Mouse (Mus musculus) forebrain, embryonic 16.5 days (tissue): Measurements from ENCODE around the gene Mapk6. TPM values are rescaled to one million over a fixed set of nuclear protein-coding genes. Genes with fewer than 3 reads are reported as not detected.
"Not testable (repeated sequence)": the region's sequence is repeated elsewhere in the genome, so short reads cannot be mapped to it uniquely, and the experiment has no call there.

ENCODE experiments used
- ATAC-seq: fragments of 200-750 bp; cut with Nextera tagmentation; 2 replicates; pipeline ENCODE4 v1.8.0; 2017; ENCODE audit warnings: mild to moderate bottlenecking, moderate library complexity
- H3K27ac ChIP-seq: fragments of 300-500 bp; sonication (generic); 2 replicates; pipeline ENCODE4 v1.5.1; 2014; ENCODE audit warnings: low read length, control low read depth
- H3K27me3 ChIP-seq: fragments of 300-500 bp; sonication (generic); replicated peaks from 2 replicates; pipeline ENCODE4 v1.6.1; 2014; ENCODE audit warnings: low read length; ENCODE audit not compliant: control insufficient read depth, insufficient read depth
- H3K36me3 ChIP-seq: fragments of 300-500 bp; sonication (generic); 2 replicates; pipeline ENCODE4 v1.6.1; 2014; ENCODE audit not compliant: control insufficient read depth, insufficient read depth
- H3K4me1 ChIP-seq: fragments of 300-500 bp; sonication (generic); replicated peaks from 2 replicates; pipeline ENCODE4 v1.6.1; 2014; ENCODE audit warnings: low read length; ENCODE audit not compliant: control insufficient read depth, insufficient read depth
- H3K4me2 ChIP-seq: fragments of 300-500 bp; sonication (generic); 2 replicates; pipeline ENCODE4 v1.6.1; 2014; ENCODE audit warnings: mild to moderate bottlenecking, low read length, control low read depth
- H3K4me3 ChIP-seq: fragments of 300-500 bp; sonication (generic); replicated peaks from 2 replicates; pipeline ENCODE4 v1.5.1; 2014; ENCODE audit warnings: mild to moderate bottlenecking, low read length, control low read depth
- H3K9ac ChIP-seq: fragments of 300-500 bp; sonication (generic); replicated peaks from 2 replicates; pipeline ENCODE4 v1.6.1; 2014; ENCODE audit warnings: low read depth, low read length, control low read depth
- H3K9me3 ChIP-seq: fragments of 300-500 bp; sonication (generic); 2 replicates; pipeline ENCODE4 v1.6.1; 2016; ENCODE audit warnings: low read length; ENCODE audit not compliant: control insufficient read depth
- WGBS: fragments of 180-500 bp; shearing (Covaris S2); extraction: QIAGEN DNeasy Blood & Tissue Kit; methylation state at CpG from one replicate; pipeline ENCODE4 v1.1.7; 2014; 5-methylcytosine and 5-hydroxymethylcytosine counted together
- polyA plus RNA-seq: library from polyadenylated mRNA; unstranded; fragments of >200 nt; fragmentation: Nextera tagmentation; extraction: Ambion mirVana; gene quantifications from 2 replicates; pipeline ENCODE4 v1.2.1, GENCODE M21; 2015

Gene Mapk6
- polyA plus RNA-seq, 1 experiment from 2014 or later: 141 TPM

DNA sequence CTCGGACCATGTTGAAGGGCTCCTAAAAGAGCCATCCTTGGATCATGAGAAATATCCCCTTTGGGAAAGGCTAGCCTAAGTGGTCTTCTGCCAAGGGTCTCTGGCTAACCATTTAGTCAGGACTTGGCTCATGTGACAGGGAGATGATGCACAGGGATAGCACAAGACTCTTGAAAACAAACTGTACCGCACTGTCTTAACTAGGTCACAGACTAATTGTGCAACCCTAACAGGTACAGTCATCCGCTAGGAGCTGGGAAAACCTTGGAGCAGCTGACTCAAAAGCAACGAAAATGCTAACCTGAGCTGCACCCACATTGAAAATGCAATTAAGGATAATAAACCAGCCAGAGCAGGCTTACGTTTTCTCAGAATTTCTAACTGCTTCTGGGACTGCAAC lies 43.6 kb downstream of the Mapk6 start:
- Histone ChIP-seq H3K9me3 (peaks cover 3% of the 10 kb centered on the region; the same call in 1 of the 2 replicates), H3K4me2 (no peak overlapping the region), H3K27me3 (no peaks in the 10 kb centered on the region), H3K4me1 (no peaks in the 10 kb centered on the region), H3K27ac (no peak overlapping the region), H3K4me3 (no peak overlapping the region), H3K9ac (no peak overlapping the region), H3K36me3 (no peaks in the 10 kb centered on the region)
- ATAC-seq: no peak
- 78% methylated on average over 5 of the region's 5 CpGs for WGBS

DNA sequence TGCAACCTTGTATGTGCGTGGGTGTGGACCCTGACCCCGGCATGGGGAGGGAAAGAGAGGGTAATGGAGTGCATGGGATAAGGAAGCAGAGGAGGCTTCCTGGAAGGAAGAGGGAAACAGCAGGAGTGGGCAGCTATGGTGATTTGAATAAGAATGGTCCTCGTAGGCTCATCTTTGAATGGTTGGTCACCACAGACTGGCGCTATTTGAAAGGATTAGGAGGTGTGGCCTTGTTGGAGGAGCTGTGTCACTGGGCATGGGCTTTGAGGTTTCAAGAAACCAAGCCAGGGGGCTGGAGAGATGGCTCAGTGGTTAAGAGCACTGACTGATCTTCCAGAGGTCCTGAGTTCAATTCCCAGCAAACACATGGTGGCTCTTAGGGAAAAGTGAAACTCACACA lies 44.6 kb downstream of the Mapk6 start:
- ATAC-seq: no peak
- WGBS: 66% methylated on average over 4 of the region's 4 CpGs
- Histone ChIP-seq H3K27ac (no peak overlapping the region), H3K4me3 (no peak overlapping the region), H3K4me1 (no peaks in the 10 kb centered on the region), H3K9me3 (no peaks in the 10 kb centered on the region), H3K9ac (no peak overlapping the region), H3K27me3 (no peaks in the 10 kb centered on the region), H3K36me3 (no peaks in the 10 kb centered on the region), H3K4me2 (no peak overlapping the region)

DNA sequence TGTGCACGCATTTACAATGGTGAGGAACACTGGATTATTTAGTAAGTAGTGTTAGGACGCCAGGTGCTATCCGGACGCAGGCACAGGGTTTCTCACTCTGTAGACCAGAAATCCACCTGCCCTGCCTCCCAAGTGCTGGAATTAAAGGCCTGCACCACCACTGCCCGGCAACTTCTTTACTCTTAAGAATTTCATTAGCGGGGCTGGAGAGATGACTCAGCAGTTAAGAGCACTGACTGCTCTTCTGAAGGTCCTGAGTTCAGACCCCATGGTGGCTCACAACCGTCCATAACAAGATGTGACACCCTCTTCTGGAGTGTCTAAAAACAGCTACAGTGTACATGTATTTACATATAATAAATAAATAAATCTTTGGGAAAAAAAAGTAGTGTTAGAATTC lies 46.1 kb downstream of the Mapk6 start:
- not testable (repeated sequence) for H3K9me3 ChIP-seq, H3K27me3 ChIP-seq, H3K36me3 ChIP-seq, H3K4me3 ChIP-seq, H3K4me2 ChIP-seq, ATAC-seq, H3K27ac ChIP-seq, H3K4me1 ChIP-seq, H3K9ac ChIP-seq
- 69% methylated on average over 7 of the region's 7 CpGs for WGBS

DNA sequence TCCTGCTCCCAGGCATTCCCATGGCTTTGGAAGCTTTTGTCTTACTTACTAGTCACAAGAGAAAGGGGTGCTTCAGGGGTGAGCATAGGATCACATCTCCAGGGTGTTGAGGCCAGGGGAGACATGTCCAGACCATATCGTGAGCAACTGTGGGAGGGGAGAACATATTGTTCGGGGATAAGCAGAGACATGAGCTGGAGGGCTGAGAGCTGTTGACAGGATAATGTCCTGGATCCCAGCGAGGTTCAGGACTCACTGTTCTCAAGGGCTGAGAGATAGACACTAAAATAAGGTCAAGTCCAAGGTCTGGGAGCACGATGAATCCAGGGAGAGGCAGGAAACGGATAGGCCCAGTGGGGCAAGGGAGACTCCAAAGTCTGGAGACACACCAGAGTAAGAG lies 46.8 kb downstream of the Mapk6 start:
- Histone ChIP-seq H3K27me3 (no peaks in the 10 kb centered on the region), H3K4me3 (no peak overlapping the region), H3K4me1 (no peaks in the 10 kb centered on the region), H3K9me3 (no peaks in the 10 kb centered on the region), H3K36me3 (no peaks in the 10 kb centered on the region), H3K4me2 (no peak overlapping the region), H3K27ac (no peak overlapping the region), H3K9ac (no peak overlapping the region)
- no peak for ATAC-seq
- whole genome bisulfite sequencing: 86% methylated on average over 5 of the region's 5 CpGs

DNA sequence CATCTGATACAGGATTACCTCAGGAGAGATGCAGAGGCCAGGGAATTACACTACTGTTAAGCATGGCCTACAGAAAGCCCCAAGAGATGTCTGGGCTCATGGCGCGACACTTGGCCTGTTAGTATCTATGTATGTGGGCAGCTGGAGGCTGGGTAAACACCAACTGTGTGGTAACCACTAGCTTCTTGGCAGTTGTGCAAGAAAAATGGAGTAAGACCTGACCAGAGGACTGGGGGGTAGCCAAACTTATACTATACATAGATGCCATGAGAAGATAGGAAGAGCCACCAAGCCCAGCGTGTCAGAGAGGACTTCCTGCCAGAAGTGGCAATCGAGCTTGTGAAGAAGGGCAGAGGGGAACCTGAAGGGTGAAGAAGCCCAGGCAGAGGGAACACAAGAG lies 47.6 kb downstream of the Mapk6 start:
- H3K27me3 ChIP-seq: no peaks in the 10 kb centered on the region
- ATAC-seq: no peak
- H3K4me3 ChIP-seq: no peak overlapping the region
- H3K4me2 ChIP-seq: no peak overlapping the region
- WGBS: 94% methylated on average over 4 of the region's 4 CpGs
- H3K27ac ChIP-seq: no peak overlapping the region
- no peaks in the 10 kb centered on the region for H3K36me3 ChIP-seq
- H3K9ac ChIP-seq: no peak overlapping the region
- H3K4me1 ChIP-seq: no peaks in the 10 kb centered on the region
- H3K9me3 ChIP-seq: no peaks in the 10 kb centered on the region

DNA sequence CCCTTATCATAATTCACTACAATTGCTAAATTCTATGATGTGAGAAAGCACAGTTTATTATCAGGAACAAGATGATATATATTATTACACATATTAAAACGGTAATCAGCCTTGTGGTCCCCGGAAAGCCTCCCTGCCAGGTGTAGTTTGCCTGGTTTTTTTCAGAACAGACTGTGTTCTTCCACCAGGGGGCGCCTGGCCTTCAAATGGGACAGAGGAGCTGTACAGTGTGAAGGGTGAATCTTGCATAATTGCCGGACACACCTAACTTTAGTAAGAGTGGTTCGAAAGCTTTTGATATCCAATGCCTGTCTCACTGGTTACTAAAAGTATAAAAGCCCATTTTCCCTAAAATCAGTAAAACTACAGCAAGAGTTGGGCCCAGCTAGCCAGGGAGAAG lies 48.1 kb downstream of the Mapk6 start:
- no peak overlapping the region for H3K9ac ChIP-seq
- no peak overlapping the region for H3K4me3 ChIP-seq
- H3K27me3 ChIP-seq: no peaks in the 10 kb centered on the region
- no peaks in the 10 kb centered on the region for H3K9me3 ChIP-seq
- no peaks in the 10 kb centered on the region for H3K4me1 ChIP-seq
- no peaks in the 10 kb centered on the region for H3K36me3 ChIP-seq
- no peak for ATAC-seq
- H3K27ac ChIP-seq: no peak overlapping the region
- 35% methylated on average over 5 of the region's 5 CpGs for WGBS
- H3K4me2 ChIP-seq: no peak overlapping the region

DNA sequence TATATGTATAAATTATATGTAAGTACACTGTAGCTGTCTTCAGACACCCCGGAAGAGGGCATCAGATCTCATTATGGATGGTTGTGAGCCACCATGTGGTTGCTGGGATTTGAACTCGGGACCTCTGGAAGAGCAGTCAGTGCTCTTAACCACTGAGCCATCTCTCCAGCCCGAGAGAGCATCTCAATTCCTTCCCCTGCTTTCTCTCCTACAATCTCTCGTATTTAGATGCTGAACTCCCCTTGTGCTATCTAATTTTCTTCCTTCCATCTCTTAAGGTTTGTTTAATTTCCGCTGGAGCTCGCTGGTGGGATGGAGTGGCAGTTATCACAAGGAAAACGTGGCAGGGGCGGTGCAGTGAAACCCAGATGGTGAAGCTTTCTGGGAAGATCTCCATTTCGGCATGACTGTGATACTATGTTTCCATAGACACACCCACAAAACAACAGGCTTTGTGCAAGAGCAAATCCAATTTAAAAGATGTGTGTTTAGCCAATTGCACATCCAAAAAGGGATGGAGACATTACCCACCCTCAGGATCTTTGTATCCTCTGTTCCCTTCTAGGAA lies 52.6 kb downstream of the Mapk6 start:
- WGBS: 73% methylated on average over 9 of the region's 9 CpGs
- Histone ChIP-seq H3K9me3 (no peaks in the 10 kb centered on the region), H3K27ac (no peak overlapping the region), H3K4me2 (no peak overlapping the region), H3K36me3 (no peaks in the 10 kb centered on the region), H3K9ac (no peak overlapping the region), H3K4me1 (no peaks in the 10 kb centered on the region), H3K4me3 (no peak overlapping the region), H3K27me3 (no peaks in the 10 kb centered on the region)
- no peak for ATAC-seq

DNA sequence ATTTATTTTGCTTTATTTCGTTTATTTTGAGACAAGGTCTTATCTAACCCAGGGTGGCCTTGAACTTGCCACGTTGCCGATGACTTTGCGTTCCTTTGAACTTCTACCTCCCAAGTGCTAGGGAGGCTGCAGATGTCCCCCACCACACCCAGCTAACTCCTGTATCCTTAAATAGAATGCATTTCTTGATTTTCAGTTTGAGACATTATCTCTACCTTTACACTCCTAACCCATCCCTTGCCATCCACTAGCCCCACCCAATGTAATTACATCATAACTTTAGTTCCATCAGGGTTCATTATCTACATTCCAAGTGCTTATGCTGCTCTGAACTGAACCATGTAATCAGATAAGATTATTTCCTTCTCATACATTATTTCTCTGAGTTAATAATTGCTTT lies 54.0 kb downstream of the Mapk6 start:
- H3K27ac ChIP-seq: no peak overlapping the region
- no peak for ATAC-seq
- WGBS: 90% methylated on average over 4 of the region's 4 CpGs
- no peak overlapping the region for H3K4me2 ChIP-seq
- no peaks in the 10 kb centered on the region for H3K27me3 ChIP-seq
- no peaks in the 10 kb centered on the region for H3K4me1 ChIP-seq
- H3K9me3 ChIP-seq: no peaks in the 10 kb centered on the region
- no peak overlapping the region for H3K4me3 ChIP-seq
- H3K36me3 ChIP-seq: no peaks in the 10 kb centered on the region
- no peak overlapping the region for H3K9ac ChIP-seq

DNA sequence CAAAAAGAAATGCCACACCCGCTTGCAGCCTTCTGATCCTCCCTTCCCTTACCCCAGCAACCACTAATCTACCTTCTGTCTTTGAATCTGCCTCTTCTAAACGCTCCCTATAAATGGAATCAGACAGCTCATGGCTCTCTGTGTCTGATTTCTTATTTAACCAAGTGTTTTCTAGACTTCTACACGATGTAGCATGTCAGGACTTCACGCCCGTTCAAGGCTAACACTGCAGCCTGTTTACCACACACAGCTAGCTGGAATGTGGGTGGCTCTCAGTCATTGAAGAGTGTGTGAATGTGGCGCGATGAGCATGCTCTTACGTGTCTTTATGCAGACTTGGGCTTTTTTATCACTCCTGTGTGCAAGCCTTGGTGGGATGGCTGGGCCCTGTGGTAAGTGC lies 56.7 kb downstream of the Mapk6 start:
- Histone ChIP-seq H3K4me2 (no peak overlapping the region), H3K9me3 (no peaks in the 10 kb centered on the region), H3K4me1 (no peaks in the 10 kb centered on the region), H3K27me3 (no peaks in the 10 kb centered on the region), H3K4me3 (no peak overlapping the region), H3K9ac (no peak overlapping the region), H3K36me3 (no peaks in the 10 kb centered on the region), H3K27ac (no peak overlapping the region)
- ATAC-seq: no peak
- 77% methylated on average over 8 of the region's 8 CpGs for WGBS

DNA sequence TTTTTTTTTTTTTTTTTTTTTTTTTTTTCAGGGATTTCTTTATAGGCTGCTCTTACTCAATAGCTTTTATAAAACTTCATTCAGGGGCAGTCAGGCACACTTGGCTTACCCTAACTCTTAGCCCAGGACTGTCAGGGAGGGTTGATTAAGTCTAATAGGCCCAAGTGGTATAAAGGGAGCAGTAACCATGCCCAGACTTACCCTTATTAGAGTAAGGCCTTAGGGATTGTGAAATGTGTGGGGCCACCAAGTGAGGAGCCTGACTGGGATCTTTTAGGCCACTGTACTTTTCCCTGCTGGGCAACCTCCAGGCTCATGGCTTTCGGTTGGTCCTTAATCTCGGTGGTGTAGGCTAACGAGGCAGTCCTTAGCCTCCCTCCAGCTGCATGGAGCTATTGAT lies 61.2 kb downstream of the Mapk6 start:
- ATAC-seq: no peak
- Histone ChIP-seq H3K4me2 (no peak overlapping the region), H3K4me3 (no peak overlapping the region), H3K9ac (no peak overlapping the region), H3K4me1 (no peaks in the 10 kb centered on the region), H3K27me3 (no peaks in the 10 kb centered on the region), H3K36me3 (peaks cover 3% of the 10 kb centered on the region; the same call in 1 of the 2 replicates), H3K27ac (no peak overlapping the region), H3K9me3 (no peaks in the 10 kb centered on the region)
- WGBS: 19% methylated on average over 3 of the region's 3 CpGs
